Mouse (Mus musculus) lung, adult 2 months (tissue): Measurements from ENCODE around the gene Phf21a. TPM values are rescaled to one million over a fixed set of nuclear protein-coding genes. Genes with fewer than 3 reads are reported as not detected.

Source experiments
- DNase-seq: peaks from one replicate; pipeline ENCODE4 v3.0.0; 2022
- H3K4me1 ChIP-seq: fragments of 200-500 bp; 2 replicates; pipeline ENCODE4 v1.6.1; 2011; ENCODE audit warnings: low read length; ENCODE audit not compliant: control insufficient read depth, insufficient read depth
- H3K4me3 ChIP-seq: fragments of 200-500 bp; replicated peaks from 2 replicates; pipeline ENCODE3; 2011; ENCODE audit warnings: low read depth, mild to moderate bottlenecking, control low read depth, low read length; ENCODE audit errors: extremely low read depth
- CTCF ChIP-seq: fragments of 200-500 bp; IDR thresholded peaks from 2 replicates; pipeline ENCODE4 v1.5.1; 2011; ENCODE audit warnings: mild to moderate bottlenecking, low read length, control low read depth; ENCODE audit not compliant: insufficient read depth
- POLR2A ChIP-seq: fragments of 200-500 bp; IDR thresholded peaks from 2 replicates; pipeline ENCODE4 v1.6.1; 2011; ENCODE audit warnings: low read depth, mild to moderate bottlenecking, control low read depth, low read length, borderline replicate concordance; ENCODE audit errors: extremely low read depth
- WGBS: fragments of 180-500 bp; shearing (Covaris S2); methylation state at CpG from one replicate; pipeline ENCODE4 v1.1.7; 2018; 5-methylcytosine and 5-hydroxymethylcytosine counted together
- polyA plus RNA-seq: library from polyadenylated mRNA; depleted of rRNA; stranded (reverse); fragments of >200 nt; gene quantifications from 2 replicates; pipeline ENCODE4 v1.2.3, GENCODE M21; 2012

Phf21a gene
- polyA plus RNA-seq, 1 experiment: 49.9 TPM

DNA sequence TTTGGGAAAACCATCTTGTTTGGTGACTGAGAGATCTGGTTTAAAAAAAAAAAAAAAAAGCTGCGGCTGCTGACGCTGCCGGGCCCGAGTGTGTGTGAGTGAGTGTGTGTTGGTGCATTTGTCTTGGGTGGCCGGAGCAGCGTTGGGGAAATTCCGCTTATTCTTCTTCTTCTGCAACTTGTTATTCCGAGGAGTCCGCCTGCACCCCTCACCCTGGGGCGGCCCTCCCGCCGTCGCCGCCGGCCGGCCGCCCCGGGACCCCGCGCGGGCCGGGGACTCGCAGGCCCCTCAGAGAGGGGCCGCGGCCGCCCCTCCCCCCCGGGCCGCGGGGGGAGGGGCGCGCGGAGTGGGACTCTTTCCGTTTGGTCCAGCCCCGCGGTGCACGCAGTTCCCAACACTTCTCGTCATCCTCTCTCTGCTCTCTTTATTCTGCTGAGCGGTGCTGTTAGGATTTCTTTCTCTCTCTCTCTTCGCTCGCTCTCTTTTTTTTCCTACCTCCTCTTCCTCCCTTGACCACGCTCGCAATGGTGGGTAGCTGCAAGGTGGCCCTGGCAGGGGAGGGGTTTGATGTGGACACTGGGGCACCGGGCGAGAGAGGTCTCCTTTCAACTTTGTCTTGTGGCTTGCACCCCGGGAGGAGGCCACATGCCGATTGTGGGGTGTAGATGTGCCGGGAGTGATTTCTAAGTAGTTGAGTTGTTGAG is 92.3 kb downstream of the Phf21a start:
- peak; percentile 69 for DNase-seq
- Histone ChIP-seq H3K4me3 (peak overlapping the region; percentile 80), H3K4me1 (peaks cover 2% of the 10 kb centered on the region; the same call in 1 of the 2 replicates)
- WGBS: 1% methylated on average over 45 of the region's 47 CpGs
- TF ChIP-seq POLR2A (peak; percentile 18; the same call in 1 of the 2 replicates), CTCF (no peak)

GRCm38 (mm10) chr2:92185766-92186450 is 93.0 kb downstream of the Phf21a start:
- Histone ChIP-seq H3K4me1 (peaks cover 2% of the 10 kb centered on the region), H3K4me3 (peak overlapping the region; percentile 80)
- WGBS: 9% methylated on average over 11 of the region's 11 CpGs
- TF ChIP-seq CTCF (no peak), POLR2A (no peak)
- no peak for DNase-seq

- TF ChIP-seq CTCF: no peak
- TF ChIP-seq POLR2A: no peak
- DNase-seq: no peak
- H3K4me1 ChIP-seq: peaks cover 2% of the 10 kb centered on the region
- H3K4me3 ChIP-seq: no peak overlapping the region
- 69% methylated on average over 6 of the region's 6 CpGs for WGBS
Measured at GRCm38 (mm10) chr2:92187061-92187460, 94.1 kb downstream of the Phf21a start.

- no peak for DNase-seq
- 33% methylated on average over 3 of the region's 3 CpGs for WGBS
- Histone ChIP-seq H3K4me3 (no peak overlapping the region), H3K4me1 (peaks cover 2% of the 10 kb centered on the region)
- TF ChIP-seq POLR2A (no peak), CTCF (no peak)
Measured at GRCm38 (mm10) chr2:92188744-92189143, 95.8 kb downstream of the Phf21a start.

GRCm38 (mm10) chr2:92190960-92191359 is 98.0 kb downstream of the Phf21a start:
- no peak for DNase-seq
- no peak for TF ChIP-seq CTCF
- TF ChIP-seq POLR2A: no peak
- WGBS: 61% methylated on average over 5 of the region's 5 CpGs
- Histone ChIP-seq H3K4me1 (peaks cover 2% of the 10 kb centered on the region), H3K4me3 (no peak overlapping the region)

DNA sequence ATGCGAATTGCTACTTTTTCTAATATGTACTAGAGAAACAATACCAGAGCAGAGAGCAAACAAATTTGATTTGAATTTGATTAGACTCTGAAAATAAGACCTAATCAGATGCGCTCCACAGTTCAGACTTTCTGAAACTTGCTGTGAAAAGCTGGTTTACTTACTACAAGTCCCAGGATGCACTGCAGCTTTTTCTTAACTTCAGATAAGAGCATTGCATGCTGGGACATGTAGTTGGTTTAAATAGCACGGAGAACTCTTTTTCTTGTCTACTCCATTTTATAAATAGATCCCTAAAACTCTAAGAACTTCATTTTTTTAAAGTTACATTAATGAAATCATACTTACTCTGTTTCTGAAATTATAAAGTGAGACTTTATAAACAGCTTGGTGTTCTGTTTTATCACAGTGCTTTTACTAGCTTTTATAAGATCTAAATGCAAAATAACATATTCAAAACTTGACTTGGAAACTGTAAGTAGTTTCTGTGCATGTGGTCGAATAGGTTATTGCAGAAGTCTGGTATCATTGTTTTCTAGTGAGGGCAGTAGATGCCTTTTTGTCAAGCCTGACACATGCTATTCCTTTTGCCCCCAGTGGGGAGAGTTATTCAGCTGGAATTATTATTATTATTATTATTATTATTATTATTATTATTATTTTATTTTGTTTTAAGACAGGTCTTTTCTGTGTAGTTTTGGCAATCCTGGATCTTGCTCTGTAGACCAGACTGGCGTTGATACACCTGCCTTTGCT is 99.1 kb downstream of the Phf21a start:
- no peak for TF ChIP-seq CTCF
- TF ChIP-seq POLR2A: no peak
- Histone ChIP-seq H3K4me1 (no peaks in the 10 kb centered on the region; the same call in none of the 2 replicates), H3K4me3 (no peak overlapping the region)
- WGBS: 60% methylated on average over 5 of the region's 5 CpGs
- no peak for DNase-seq

DNA sequence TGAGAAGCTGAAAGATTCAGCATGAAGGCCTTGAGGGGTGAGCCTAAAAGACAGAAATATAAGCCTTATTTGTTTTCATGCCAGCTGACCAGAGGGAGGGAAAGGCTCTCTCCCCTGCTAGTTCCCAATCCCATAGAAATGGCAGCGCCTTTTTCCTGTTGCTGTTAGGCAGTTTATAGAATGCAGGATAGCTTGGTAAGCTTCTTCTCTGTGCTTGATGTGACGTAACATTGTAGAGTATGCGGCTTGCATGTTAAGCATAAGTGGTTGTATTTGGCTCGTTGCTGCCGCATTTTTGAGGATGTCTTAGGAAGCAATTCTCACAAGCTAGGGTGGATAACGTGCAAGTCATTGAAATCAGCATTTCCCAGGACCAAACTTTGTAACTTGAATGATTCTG is 105.2 kb downstream of the Phf21a start:
- no peak for DNase-seq
- Histone ChIP-seq H3K4me1 (peaks cover 11% of the 10 kb centered on the region), H3K4me3 (no peak overlapping the region)
- 27% methylated on average over 6 of the region's 6 CpGs for WGBS
- TF ChIP-seq POLR2A (no peak), CTCF (no peak)

- Histone ChIP-seq H3K4me3 (no peak overlapping the region), H3K4me1 (peaks cover 11% of the 10 kb centered on the region)
- TF ChIP-seq CTCF (no peak), POLR2A (no peak)
- 77% methylated on average over 7 of the region's 7 CpGs for WGBS
- no peak for DNase-seq
Measured at GRCm38 (mm10) chr2:92198747-92199146, 105.8 kb downstream of the Phf21a start.

GRCm38 (mm10) chr2:92199562-92200286 is 106.8 kb downstream of the Phf21a start:
- DNase-seq: no peak
- Histone ChIP-seq H3K4me3 (no peak overlapping the region), H3K4me1 (peaks cover 13% of the 10 kb centered on the region)
- TF ChIP-seq CTCF (no peak), POLR2A (no peak)
- 52% methylated on average over 10 of the region's 10 CpGs for WGBS
